Mouse (Mus musculus) kidney, embryonic 14.5 days (tissue): ENCODE data around the gene Trim3. TPM values are rescaled to one million over a fixed set of nuclear protein-coding genes. Genes with fewer than 3 reads are reported as not detected.

Experiments
- ATAC-seq: fragments of 200-750 bp; cut with Nextera tagmentation; 2 replicates; pipeline ENCODE4 v1.8.0; 2017; ENCODE audit warnings: moderate number of reproducible peaks, mild to moderate bottlenecking, moderate TSS enrichment, moderate library complexity; ENCODE audit not compliant: low FRiP score, low TSS enrichment
- H3K27ac ChIP-seq: fragments of 300-500 bp; sonication (generic); 2 replicates; pipeline ENCODE4 v1.5.1; 2014; ENCODE audit warnings: low read depth, mild to moderate bottlenecking, low read length, moderate library complexity, mixed read lengths
- H3K27me3 ChIP-seq: fragments of 300-500 bp; sonication (generic); 2 replicates; pipeline ENCODE4 v1.6.1; 2014; ENCODE audit warnings: mild to moderate bottlenecking, low read length; ENCODE audit not compliant: control insufficient read depth, insufficient read depth
- H3K36me3 ChIP-seq: fragments of 300-500 bp; sonication (generic); 2 replicates; pipeline ENCODE4 v1.6.1; 2014; ENCODE audit warnings: low read length, mixed read lengths; ENCODE audit not compliant: control insufficient read depth, insufficient read depth
- H3K4me1 ChIP-seq: fragments of 300-500 bp; sonication (generic); 2 replicates; pipeline ENCODE4 v1.6.1; 2014; ENCODE audit warnings: low read length, mixed read lengths; ENCODE audit not compliant: control insufficient read depth, insufficient read depth
- H3K4me2 ChIP-seq: fragments of 300-500 bp; sonication (generic); replicated peaks from 2 replicates; pipeline ENCODE4 v1.6.1; 2014; ENCODE audit warnings: low read depth, mild to moderate bottlenecking, low read length
- H3K4me3 ChIP-seq: fragments of 300-500 bp; sonication (generic); 2 replicates; pipeline ENCODE4 v1.5.1; 2014; ENCODE audit warnings: mild to moderate bottlenecking, low read length
- H3K9ac ChIP-seq: fragments of 300-500 bp; sonication (generic); 2 replicates; pipeline ENCODE4 v1.6.1; 2014; ENCODE audit warnings: low read depth, mild to moderate bottlenecking, low read length, moderate library complexity
- H3K9me3 ChIP-seq: fragments of 300-500 bp; sonication (generic); 2 replicates; pipeline ENCODE4 v1.6.1; 2016; ENCODE audit warnings: low read length; ENCODE audit not compliant: control insufficient read depth
- WGBS: fragments of 180-500 bp; shearing (Covaris S2); extraction: QIAGEN DNeasy Blood & Tissue Kit; methylation state at CpG from one replicate; pipeline ENCODE4 v1.1.7; 2014; 5-methylcytosine and 5-hydroxymethylcytosine counted together
- polyA plus RNA-seq: library from polyadenylated mRNA; unstranded; fragments of >200 nt; fragmentation: Nextera tagmentation; extraction: Ambion mirVana; gene quantifications from 2 replicates; pipeline ENCODE4 v1.2.1, GENCODE M21; 2014

Gene Trim3
- polyA plus RNA-seq, 1 experiment from 2014 or later, result 25.5 TPM

DNA sequence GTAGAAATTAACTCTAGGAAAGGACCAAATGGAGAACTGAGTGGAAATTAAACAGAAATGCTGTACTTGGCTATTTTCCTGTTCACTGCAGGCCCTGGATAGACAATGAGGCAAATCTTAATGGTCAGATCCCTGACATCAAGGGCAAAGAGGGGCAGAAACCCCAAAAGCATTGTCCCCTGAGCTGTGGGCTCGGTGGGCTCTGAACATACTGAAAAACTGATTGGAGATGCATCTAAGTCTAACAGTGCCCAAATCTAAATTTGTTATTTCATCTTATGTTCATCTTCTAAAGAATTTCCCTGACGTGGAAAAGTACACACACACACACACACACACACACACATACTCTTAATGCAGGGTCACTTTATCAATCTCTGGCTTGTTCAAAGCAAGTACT lies 51.4 kb downstream of the Trim3 start:
- Histone ChIP-seq H3K27ac (no peak overlapping the region), H3K4me2 (peak overlapping the region; percentile 80), H3K27me3 (no peaks in the 10 kb centered on the region), H3K9ac (no peak overlapping the region), H3K4me1 (peaks cover 6% of the 10 kb centered on the region; the same call in 1 of the 2 replicates), H3K9me3 (no peaks in the 10 kb centered on the region), H3K36me3 (no peaks in the 10 kb centered on the region), H3K4me3 (0 out of 2 replicates have a peak overlapping the region, but pooled peaks have one; percentile 82)
- WGBS, result 89% methylated on average over 2 of the region's 2 CpGs
- no peak for ATAC-seq

DNA sequence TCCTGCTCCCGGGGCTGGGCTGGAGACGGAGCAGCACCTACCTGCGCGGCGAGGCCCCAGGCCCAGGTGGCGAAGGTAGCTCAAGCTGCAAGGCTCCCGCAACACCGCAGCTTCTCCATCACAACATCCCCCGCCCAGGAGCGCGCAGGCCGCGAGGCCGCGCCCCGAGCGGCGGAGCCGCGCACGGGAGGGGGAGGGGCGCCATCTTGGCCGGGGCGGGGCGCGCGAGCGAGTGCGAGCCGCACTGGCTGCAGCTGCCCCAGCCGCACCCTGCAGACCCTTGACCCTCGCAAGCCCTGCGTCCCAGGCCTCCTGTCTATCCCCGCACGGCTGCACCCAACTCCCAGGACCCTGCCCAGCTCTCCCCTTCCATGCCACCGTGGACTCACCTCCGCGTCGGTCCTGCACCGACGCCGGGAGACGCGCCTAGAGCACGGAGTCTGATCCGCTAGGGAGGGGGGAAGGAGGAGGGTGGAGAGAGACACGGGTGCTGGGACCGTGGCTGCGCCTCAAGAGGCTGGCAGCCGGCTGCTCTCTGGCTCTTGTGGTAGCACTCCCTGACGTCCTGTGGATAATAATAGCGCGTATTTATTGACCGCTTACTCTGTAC lies 52.2 kb downstream of the Trim3 start, which contains the start of gene Apbb1:
Gene Apbb1 (minus strand): TSS at position 560 of the 610 bp plus-strand sequence.
- Histone ChIP-seq H3K27ac (peak within 1 kb of the TSS; percentile 47; the same call in 1 of the 2 replicates), H3K9me3 (no peaks in the 10 kb centered on the region), H3K9ac (peak within 1 kb of the TSS; percentile 72), H3K27me3 (no peaks in the 10 kb centered on the region), H3K36me3 (no peaks in the 10 kb centered on the region), H3K4me3 (peak within 1 kb of the TSS; percentile 82), H3K4me2 (peak within 1 kb of the TSS; percentile 80), H3K4me1 (peaks cover 6% of the 10 kb centered on the region; the same call in 1 of the 2 replicates)
- 0% methylated on average over 39 of the region's 54 CpGs for WGBS
- peak; percentile 93 for ATAC-seq

DNA sequence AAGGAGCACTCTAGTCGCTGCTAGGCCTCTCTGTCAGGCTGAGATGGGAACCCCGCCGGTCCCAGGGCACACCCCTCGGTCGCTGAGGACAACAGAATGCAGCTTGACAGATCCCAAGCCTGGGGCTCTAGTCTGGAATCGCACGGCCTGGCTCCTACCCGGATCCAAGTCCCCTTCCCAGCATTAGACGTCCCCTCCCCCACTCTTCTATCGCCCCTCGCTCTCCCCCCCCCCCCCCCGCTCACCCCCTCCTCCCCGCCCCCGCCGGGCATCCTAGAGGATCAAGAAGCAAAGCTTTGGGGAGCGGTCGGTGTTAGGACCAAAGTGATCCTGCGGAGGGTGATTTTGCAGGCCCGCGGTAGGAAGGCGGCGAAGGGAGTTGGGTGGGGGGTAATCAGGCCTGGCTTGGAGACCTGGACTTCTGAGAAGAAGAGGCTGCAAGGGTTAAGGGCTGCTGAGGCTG lies 52.7 kb downstream of the Trim3 start:
- Histone ChIP-seq H3K36me3 (no peaks in the 10 kb centered on the region), H3K9me3 (no peaks in the 10 kb centered on the region), H3K27ac (no peak overlapping the region), H3K4me2 (peak overlapping the region; percentile 80), H3K4me3 (peak overlapping the region; percentile 82), H3K9ac (peak overlapping the region; percentile 72), H3K4me1 (peaks cover 6% of the 10 kb centered on the region; the same call in 1 of the 2 replicates), H3K27me3 (no peaks in the 10 kb centered on the region)
- ATAC-seq, result peak; percentile 61
- WGBS, result under 1% methylated on average over 17 of the region's 22 CpGs

- H3K4me1 ChIP-seq, result peaks cover 6% of the 10 kb centered on the region; the same call in 1 of the 2 replicates
- peaks cover 6% of the 10 kb centered on the region for H3K36me3 ChIP-seq
- H3K27ac ChIP-seq, result no peak overlapping the region
- no peak for ATAC-seq
- H3K4me2 ChIP-seq, result no peak overlapping the region
- no peaks in the 10 kb centered on the region for H3K9me3 ChIP-seq
- WGBS, result 83% methylated on average over 2 of the region's 2 CpGs
- no peaks in the 10 kb centered on the region for H3K27me3 ChIP-seq
- no peak overlapping the region for H3K9ac ChIP-seq
- H3K4me3 ChIP-seq, result no peak overlapping the region
Observed at GRCm38 (mm10) chr7:105578481-105578880, 54.9 kb downstream of the Trim3 start.

DNA sequence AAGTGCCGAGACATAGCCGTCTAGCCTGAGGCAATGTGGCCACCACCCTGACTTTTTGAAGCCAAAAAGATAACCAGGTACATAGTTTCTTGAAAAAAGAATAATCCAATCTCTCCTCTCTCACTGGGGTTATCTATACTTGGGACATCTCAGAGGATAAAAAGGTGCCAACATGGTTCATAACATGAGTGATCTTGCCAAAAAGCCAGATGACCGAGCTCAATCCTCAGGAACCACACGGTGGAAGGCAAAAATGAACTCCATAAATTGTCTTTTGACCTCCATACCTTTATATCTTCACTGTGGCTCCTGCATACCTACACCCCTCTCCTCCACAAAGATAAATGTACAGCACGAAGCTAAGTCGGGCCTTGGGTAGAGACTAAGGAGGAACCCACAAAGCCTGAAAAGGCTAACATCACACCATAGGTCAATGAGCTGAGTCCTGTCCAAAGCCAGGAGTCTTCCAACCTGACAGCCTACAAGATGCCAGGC lies 55.9 kb downstream of the Trim3 start:
- Histone ChIP-seq H3K27me3 (no peaks in the 10 kb centered on the region), H3K36me3 (peaks cover 16% of the 10 kb centered on the region), H3K4me3 (no peak overlapping the region), H3K4me2 (no peak overlapping the region), H3K4me1 (peaks cover 6% of the 10 kb centered on the region; the same call in 1 of the 2 replicates), H3K9ac (no peak overlapping the region), H3K27ac (no peak overlapping the region), H3K9me3 (no peaks in the 10 kb centered on the region)
- WGBS, result 88% methylated on average over 6 of the region's 6 CpGs
- no peak for ATAC-seq

GRCm38 (mm10) chr7:105576166-105576748 lies 57.1 kb downstream of the Trim3 start:
- Histone ChIP-seq H3K27me3 (no peaks in the 10 kb centered on the region), H3K36me3 (peaks cover 16% of the 10 kb centered on the region), H3K4me1 (peaks cover 6% of the 10 kb centered on the region; the same call in 1 of the 2 replicates), H3K4me3 (no peak overlapping the region), H3K27ac (no peak overlapping the region), H3K9me3 (no peaks in the 10 kb centered on the region), H3K9ac (no peak overlapping the region), H3K4me2 (no peak overlapping the region)
- ATAC-seq, result no peak
- WGBS, result 69% methylated on average over 3 of the region's 3 CpGs

GRCm38 (mm10) chr7:105574537-105574936 lies 58.8 kb downstream of the Trim3 start:
- no peak for ATAC-seq
- Histone ChIP-seq H3K27ac (no peak overlapping the region), H3K4me1 (peaks cover 7% of the 10 kb centered on the region; the same call in 1 of the 2 replicates), H3K9me3 (no peaks in the 10 kb centered on the region), H3K4me3 (no peak overlapping the region), H3K4me2 (no peak overlapping the region), H3K36me3 (peaks cover 16% of the 10 kb centered on the region), H3K9ac (no peak overlapping the region), H3K27me3 (no peaks in the 10 kb centered on the region)
- 94% methylated on average over 4 of the region's 4 CpGs for WGBS

GRCm38 (mm10) chr7:105572949-105573348 lies 60.4 kb downstream of the Trim3 start:
- H3K9ac ChIP-seq, result no peak overlapping the region
- H3K36me3 ChIP-seq, result peaks cover 16% of the 10 kb centered on the region
- H3K4me1 ChIP-seq, result peaks cover 18% of the 10 kb centered on the region; the same call in 1 of the 2 replicates
- WGBS, result 94% methylated on average over 8 of the region's 8 CpGs
- no peaks in the 10 kb centered on the region for H3K9me3 ChIP-seq
- H3K4me2 ChIP-seq, result no peak overlapping the region
- H3K27me3 ChIP-seq, result no peaks in the 10 kb centered on the region
- no peak overlapping the region for H3K4me3 ChIP-seq
- no peak overlapping the region for H3K27ac ChIP-seq
- no peak for ATAC-seq

- H3K4me1 ChIP-seq, result peaks cover 18% of the 10 kb centered on the region; the same call in 1 of the 2 replicates
- WGBS, result 83% methylated on average over 4 of the region's 4 CpGs
- no peaks in the 10 kb centered on the region for H3K9me3 ChIP-seq
- H3K36me3 ChIP-seq, result peaks cover 29% of the 10 kb centered on the region
- H3K27me3 ChIP-seq, result no peaks in the 10 kb centered on the region
- no peak overlapping the region for H3K4me3 ChIP-seq
- no peak overlapping the region for H3K27ac ChIP-seq
- no peak for ATAC-seq
- H3K4me2 ChIP-seq, result no peak overlapping the region
- H3K9ac ChIP-seq, result no peak overlapping the region
Observed at GRCm38 (mm10) chr7:105570756-105571155, 62.6 kb downstream of the Trim3 start.
